Mouse (Mus musculus) cerebellum, postnatal 25 days (tissue): ENCODE results near the gene Gabra5.

ENCODE experiments used
- DNase-seq, 2 experiments: peaks; one replicate each; pipeline ENCODE4 v3.0.0; 2021; ENCODE audit warnings: mixed read lengths in 2 of 2

Gabra5 gene

GRCm38 (mm10) chr7:57386517-57387340 lies 123.1 kb downstream of the Gabra5 start, which contains the start of gene Gabrg3:
Gabrg3 (minus strand) TSS chr7:57387188.
- DNase-seq, result peak; percentile 20 to 30

GRCm38 (mm10) chr7:57384112-57384511 lies 125.7 kb downstream of the Gabra5 start:
- DNase-seq, result peak; percentile 3 to 5

- no peak for DNase-seq
These were observed 143.9 kb downstream of the Gabra5 start for GRCm38 (mm10) chr7:57366013-57366390.

GRCm38 (mm10) chr7:57365134-57366012 lies 144.5 kb downstream of the Gabra5 start:
- no peak for DNase-seq

GRCm38 (mm10) chr7:57363812-57364211 lies 146.0 kb downstream of the Gabra5 start:
- DNase-seq, result no peak

- DNase-seq, result no peak
These were observed 151.9 kb downstream of the Gabra5 start for GRCm38 (mm10) chr7:57357871-57358540.
